Mouse (Mus musculus) liver, embryonic 16.5 days (tissue): Measurements from ENCODE around the gene Sema3c. TPM values are rescaled to one million over a fixed set of nuclear protein-coding genes. Genes with fewer than 3 reads are reported as not detected.
"Not testable (repeated sequence)": the region's sequence is repeated elsewhere in the genome, so short reads cannot be mapped to it uniquely, and the experiment has no call there.

Experiments used
- ATAC-seq: fragments of 200-750 bp; cut with Nextera tagmentation; 2 replicates; pipeline ENCODE4 v1.8.0; 2017; ENCODE audit warnings: low read depth, mild to moderate bottlenecking, moderate number of reproducible peaks, moderate library complexity
- H3K27ac ChIP-seq: fragments of 300-500 bp; sonication (generic); 2 replicates; pipeline ENCODE4 v1.5.1; 2014; ENCODE audit warnings: mild to moderate bottlenecking, low read length
- H3K27me3 ChIP-seq: fragments of 300-500 bp; sonication (generic); 2 replicates; pipeline ENCODE4 v1.6.1; 2014; ENCODE audit warnings: low read depth, low read length, mixed read lengths; ENCODE audit not compliant: control insufficient read depth, insufficient read depth
- H3K36me3 ChIP-seq: fragments of 300-500 bp; sonication (generic); 2 replicates; pipeline ENCODE4 v1.6.1; 2014; ENCODE audit warnings: mild to moderate bottlenecking; ENCODE audit not compliant: control insufficient read depth, insufficient read depth
- H3K4me1 ChIP-seq: fragments of 300-500 bp; sonication (generic); 2 replicates; pipeline ENCODE4 v1.6.1; 2014; ENCODE audit warnings: low read depth, low read length, mixed read lengths; ENCODE audit not compliant: control insufficient read depth
- H3K4me2 ChIP-seq: fragments of 300-500 bp; sonication (generic); 2 replicates; pipeline ENCODE4 v1.6.1; 2014; ENCODE audit warnings: low read depth, low read length, mixed read lengths
- H3K4me3 ChIP-seq: fragments of 300-500 bp; sonication (generic); 2 replicates; pipeline ENCODE4 v1.5.1; 2014; ENCODE audit warnings: low read depth, mild to moderate bottlenecking, low read length
- H3K9ac ChIP-seq: fragments of 300-500 bp; sonication (generic); 2 replicates; pipeline ENCODE4 v1.6.1; 2014; ENCODE audit warnings: low read depth, low read length
- H3K9me3 ChIP-seq: fragments of 300-500 bp; sonication (generic); replicated peaks from 2 replicates; pipeline ENCODE4 v1.6.1; 2016; ENCODE audit warnings: low read length; ENCODE audit not compliant: control insufficient read depth
- WGBS: fragments of 180-500 bp; shearing (Covaris S2); extraction: QIAGEN DNeasy Blood & Tissue Kit; methylation state at CpG from one replicate; pipeline ENCODE4 v1.1.7; 2014; ENCODE audit not compliant: insufficient replicate concordance; 5-methylcytosine and 5-hydroxymethylcytosine counted together
- polyA plus RNA-seq: library from polyadenylated mRNA; unstranded; fragments of >200 nt; fragmentation: Nextera tagmentation; extraction: Ambion mirVana; gene quantifications from 2 replicates; pipeline ENCODE4 v1.2.1, GENCODE M21; 2015

Gene Sema3c
- 0.54 and 1.3 TPM in 2 replicates for polyA plus RNA-seq

DNA sequence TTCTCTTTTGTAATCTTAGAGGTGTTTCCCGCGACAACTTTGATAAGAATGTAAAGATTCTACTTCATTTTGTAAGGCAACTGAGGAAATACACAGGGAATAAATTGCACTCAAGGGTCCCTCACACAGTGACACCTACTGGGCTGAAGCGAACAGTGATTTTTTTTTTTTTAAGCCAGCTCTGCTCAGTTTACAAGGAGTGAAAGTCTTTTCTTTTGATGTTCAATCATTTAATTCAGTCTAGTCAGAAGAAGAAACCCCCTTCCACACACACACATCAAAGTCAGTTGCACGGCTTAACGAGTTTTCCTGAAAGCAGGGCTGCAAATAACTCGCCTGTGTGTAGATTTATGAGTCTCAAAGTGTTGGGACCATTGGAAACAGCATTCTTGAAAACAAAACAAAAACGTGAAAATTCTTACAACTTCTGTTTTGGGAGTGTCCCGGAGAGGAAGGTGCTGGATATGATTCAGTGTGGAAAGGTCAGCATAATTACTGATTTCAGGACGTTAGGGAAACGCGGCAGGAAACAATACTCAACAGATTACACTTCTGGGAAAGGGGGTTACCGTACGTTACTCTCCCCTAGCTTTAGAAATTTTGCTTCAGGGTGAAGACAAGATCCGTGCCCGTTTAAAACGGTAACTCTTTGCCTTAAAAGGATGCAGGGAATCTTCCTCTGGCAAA is at the start of gene Sema3c:
Gene Sema3c (plus strand): TSS at position 588 of the 687 bp plus-strand sequence.
- WGBS, result 3% methylated on average over 16 of the region's 16 CpGs
- no peak within 1 kb of the TSS for H3K27ac ChIP-seq
- no peaks in the 10 kb centered on the region for H3K4me1 ChIP-seq
- H3K36me3 ChIP-seq, result no peaks in the 10 kb centered on the region
- peak within 1 kb of the TSS; percentile 64 for H3K4me2 ChIP-seq
- no peak within 1 kb of the TSS for H3K9ac ChIP-seq
- H3K27me3 ChIP-seq, result peaks cover 17% of the 10 kb centered on the region
- H3K4me3 ChIP-seq, result peak within 1 kb of the TSS; percentile 43
- H3K9me3 ChIP-seq, result no peaks in the 10 kb centered on the region
- no peak for ATAC-seq

GRCm38 (mm10) chr5:17531165-17531564 is 42.9 kb upstream of the Sema3c start:
- not testable (repeated sequence) for H3K36me3 ChIP-seq, H3K27me3 ChIP-seq, H3K4me3 ChIP-seq, H3K27ac ChIP-seq, H3K4me1 ChIP-seq, H3K9me3 ChIP-seq, ATAC-seq, H3K4me2 ChIP-seq, H3K9ac ChIP-seq
- 61% methylated on average over 2 of the region's 2 CpGs for WGBS

GRCm38 (mm10) chr5:17543141-17543540 is 30.9 kb upstream of the Sema3c start:
- Histone ChIP-seq H3K9ac (no peak overlapping the region), H3K9me3 (no peaks in the 10 kb centered on the region), H3K27ac (no peak overlapping the region), H3K4me2 (no peak overlapping the region), H3K36me3 (no peaks in the 10 kb centered on the region), H3K27me3 (no peaks in the 10 kb centered on the region), H3K4me1 (no peaks in the 10 kb centered on the region), H3K4me3 (no peak overlapping the region)
- ATAC-seq, result no peak
- 67% methylated on average over 4 of the region's 4 CpGs for WGBS

DNA sequence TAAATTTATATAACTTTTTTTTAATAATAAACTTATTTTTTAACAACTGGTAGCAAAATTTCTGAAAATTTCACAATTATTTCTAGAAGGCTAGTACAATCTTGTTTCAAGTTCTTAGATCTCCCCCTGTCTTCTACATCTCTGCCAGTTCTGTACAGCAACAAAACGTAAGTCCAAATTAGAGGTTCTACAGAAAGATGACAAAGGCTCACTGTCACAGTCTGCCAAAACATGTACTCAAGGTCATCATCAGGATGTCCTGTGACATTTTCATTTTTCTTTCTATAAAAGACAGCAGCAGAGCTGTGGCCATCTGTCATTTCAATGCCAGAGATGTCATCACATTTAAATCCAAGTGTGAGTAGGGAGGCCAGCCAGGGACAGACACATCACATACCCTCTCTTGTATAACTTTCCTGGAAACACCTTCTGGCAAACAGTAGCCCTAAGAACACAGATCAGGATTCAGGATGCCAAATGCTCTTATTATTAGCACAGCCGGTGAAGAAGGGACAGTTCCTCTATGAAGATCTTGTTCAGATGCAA is 29.1 kb upstream of the Sema3c start:
- no peak for ATAC-seq
- no peaks in the 10 kb centered on the region for H3K27me3 ChIP-seq
- 64% methylated on average over 2 of the region's 2 CpGs for WGBS
- H3K27ac ChIP-seq, result no peak overlapping the region
- H3K4me3 ChIP-seq, result no peak overlapping the region
- H3K9me3 ChIP-seq, result no peaks in the 10 kb centered on the region
- no peaks in the 10 kb centered on the region for H3K4me1 ChIP-seq
- no peak overlapping the region for H3K9ac ChIP-seq
- H3K4me2 ChIP-seq, result no peak overlapping the region
- no peaks in the 10 kb centered on the region for H3K36me3 ChIP-seq

- no peaks in the 10 kb centered on the region for H3K4me1 ChIP-seq
- no peak overlapping the region for H3K27ac ChIP-seq
- no peaks in the 10 kb centered on the region for H3K27me3 ChIP-seq
- no peak for ATAC-seq
- no peaks in the 10 kb centered on the region for H3K36me3 ChIP-seq
- no peaks in the 10 kb centered on the region for H3K9me3 ChIP-seq
- H3K4me2 ChIP-seq, result no peak overlapping the region
- no peak overlapping the region for H3K4me3 ChIP-seq
- no peak overlapping the region for H3K9ac ChIP-seq
- 53% methylated on average over 3 of the region's 3 CpGs for WGBS
Measured at GRCm38 (mm10) chr5:17551693-17552092, 22.4 kb upstream of the Sema3c start.

GRCm38 (mm10) chr5:17556073-17556473 is 18.0 kb upstream of the Sema3c start:
- no peaks in the 10 kb centered on the region for H3K9me3 ChIP-seq
- H3K27ac ChIP-seq, result no peak overlapping the region
- no peak overlapping the region for H3K4me3 ChIP-seq
- 24% methylated on average over 7 of the region's 7 CpGs for WGBS
- H3K4me2 ChIP-seq, result no peak overlapping the region
- no peaks in the 10 kb centered on the region for H3K36me3 ChIP-seq
- H3K27me3 ChIP-seq, result no peaks in the 10 kb centered on the region
- ATAC-seq, result no peak
- no peaks in the 10 kb centered on the region for H3K4me1 ChIP-seq
- no peak overlapping the region for H3K9ac ChIP-seq

GRCm38 (mm10) chr5:17556715-17557265 is 17.3 kb upstream of the Sema3c start:
- Histone ChIP-seq H3K9ac (no peak overlapping the region), H3K27me3 (no peaks in the 10 kb centered on the region), H3K4me1 (no peaks in the 10 kb centered on the region), H3K27ac (no peak overlapping the region), H3K4me3 (no peak overlapping the region), H3K9me3 (no peaks in the 10 kb centered on the region), H3K4me2 (no peak overlapping the region), H3K36me3 (no peaks in the 10 kb centered on the region)
- 65% methylated on average over 3 of the region's 3 CpGs for WGBS
- ATAC-seq, result no peak

GRCm38 (mm10) chr5:17571571-17571970 is 2.5 kb upstream of the Sema3c start:
- Histone ChIP-seq H3K4me2 (no peak overlapping the region), H3K36me3 (no peaks in the 10 kb centered on the region), H3K4me1 (no peaks in the 10 kb centered on the region), H3K27ac (no peak overlapping the region), H3K27me3 (peaks cover 17% of the 10 kb centered on the region), H3K9me3 (no peaks in the 10 kb centered on the region), H3K4me3 (no peak overlapping the region), H3K9ac (no peak overlapping the region)
- no peak for ATAC-seq
- 62% methylated on average over 6 of the region's 6 CpGs for WGBS

GRCm38 (mm10) chr5:17574413-17575182 is 517 bp downstream of the Sema3c start:
- H3K4me3 ChIP-seq, result peak overlapping the region; percentile 43
- 2% methylated on average over 59 of the region's 59 CpGs for WGBS
- H3K27ac ChIP-seq, result no peak overlapping the region
- ATAC-seq, result peak; percentile 64
- H3K27me3 ChIP-seq, result peaks cover 17% of the 10 kb centered on the region
- H3K4me1 ChIP-seq, result no peaks in the 10 kb centered on the region
- no peak overlapping the region for H3K9ac ChIP-seq
- no peaks in the 10 kb centered on the region for H3K36me3 ChIP-seq
- peak overlapping the region; percentile 64 for H3K4me2 ChIP-seq
- H3K9me3 ChIP-seq, result no peaks in the 10 kb centered on the region
